Mouse (Mus musculus) limb, embryonic 13.5 days (tissue): ENCODE measurements around the gene Vhl. TPM values are rescaled to one million over a fixed set of nuclear protein-coding genes. Genes with fewer than 3 reads are reported as not detected.

ENCODE experiments used
- ATAC-seq: fragments of 200-750 bp; cut with Nextera tagmentation; 2 replicates; pipeline ENCODE4 v1.8.0; 2017; ENCODE audit warnings: low read depth, moderate number of reproducible peaks, moderate TSS enrichment; ENCODE audit not compliant: low FRiP score
- H3K27ac ChIP-seq: fragments of 300-500 bp; sonication (generic); 2 replicates; pipeline ENCODE4 v1.5.1; 2015; ENCODE audit warnings: inconsistent platforms, mild to moderate bottlenecking, moderate library complexity
- H3K27me3 ChIP-seq: fragments of 300-500 bp; sonication (generic); 2 replicates; pipeline ENCODE4 v1.6.1; 2015; ENCODE audit warnings: mild to moderate bottlenecking, inconsistent platforms
- H3K36me3 ChIP-seq: fragments of 300-500 bp; sonication (generic); 2 replicates; pipeline ENCODE4 v1.6.1; 2015; ENCODE audit warnings: inconsistent platforms, mild to moderate bottlenecking, moderate library complexity
- H3K4me1 ChIP-seq: fragments of 300-500 bp; sonication (generic); 2 replicates; pipeline ENCODE4 v1.6.1; 2015; ENCODE audit warnings: inconsistent platforms
- H3K4me2 ChIP-seq: fragments of 300-500 bp; sonication (generic); replicated peaks from 2 replicates; pipeline ENCODE4 v1.6.1; 2015; ENCODE audit warnings: inconsistent platforms, mild to moderate bottlenecking, moderate library complexity
- H3K4me3 ChIP-seq: fragments of 300-500 bp; sonication (generic); 2 replicates; pipeline ENCODE4 v1.5.1; 2015; ENCODE audit warnings: moderate library complexity, mild to moderate bottlenecking, inconsistent platforms
- H3K9ac ChIP-seq: fragments of 300-500 bp; sonication (generic); 2 replicates; pipeline ENCODE4 v1.6.1; 2015; ENCODE audit warnings: mild to moderate bottlenecking, inconsistent platforms
- H3K9me3 ChIP-seq: fragments of 300-500 bp; sonication (generic); 2 replicates; pipeline ENCODE4 v1.6.1; 2016; ENCODE audit warnings: inconsistent platforms
- WGBS: fragments of 180-500 bp; shearing (Covaris S2); methylation state at CpG from one replicate; pipeline ENCODE4 v1.1.7; 2015; 5-methylcytosine and 5-hydroxymethylcytosine counted together
- polyA plus RNA-seq: library from polyadenylated mRNA; unstranded; fragments of >200 nt; fragmentation: Nextera tagmentation; extraction: Ambion mirVana; gene quantifications from 2 replicates; pipeline ENCODE4 v1.2.1, GENCODE M21; 2015

Gene Vhl
- polyA plus RNA-seq, 1 experiment from 2014 or later = 56.6 TPM

GRCm38 (mm10) chr6:113604432-113605223 lies 19.1 kb upstream of the Vhl start, which contains the start of gene Brk1:
Brk1 (plus strand) TSS chr6:113604772.
- under 1% methylated on average over 65 of the region's 65 CpGs for WGBS
- Histone ChIP-seq H3K4me1 (peaks cover 23% of the 10 kb centered on the region), H3K4me3 (peak within 1 kb of the TSS; percentile 94), H3K9me3 (no peaks in the 10 kb centered on the region), H3K4me2 (peak within 1 kb of the TSS; percentile 80), H3K27ac (peak within 1 kb of the TSS; percentile 81), H3K9ac (peak within 1 kb of the TSS; percentile 94), H3K36me3 (peaks cover 7% of the 10 kb centered on the region; the same call in 1 of the 2 replicates), H3K27me3 (no peaks in the 10 kb centered on the region)
- ATAC-seq = peak; percentile 91

DNA sequence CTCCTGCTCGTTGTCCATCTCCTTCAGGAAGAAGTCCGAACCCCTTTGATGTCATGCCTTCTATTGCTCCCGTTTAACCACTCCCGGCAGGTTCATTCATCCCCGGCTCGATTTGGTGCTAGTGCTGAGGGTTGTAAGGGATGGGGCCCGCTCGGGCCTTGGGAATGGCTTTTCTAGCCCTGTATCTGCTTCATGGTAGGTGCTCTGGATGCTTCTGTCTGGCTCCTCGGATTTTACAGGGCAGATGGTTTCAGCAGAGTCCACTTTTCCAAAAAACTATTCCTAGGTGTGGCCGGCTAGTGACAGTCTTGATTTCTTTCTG lies 18.6 kb upstream of the Vhl start:
- Histone ChIP-seq H3K9ac (peak overlapping the region; percentile 94), H3K4me1 (peaks cover 19% of the 10 kb centered on the region), H3K27ac (peak overlapping the region; percentile 81; the same call in 1 of the 2 replicates), H3K4me3 (peak overlapping the region; percentile 94), H3K36me3 (peaks cover 8% of the 10 kb centered on the region), H3K27me3 (no peaks in the 10 kb centered on the region), H3K9me3 (no peaks in the 10 kb centered on the region), H3K4me2 (peak overlapping the region; percentile 80)
- 4% methylated on average over 10 of the region's 10 CpGs for WGBS
- no peak for ATAC-seq

- H3K4me3 ChIP-seq = no peak overlapping the region
- ATAC-seq = no peak
- H3K27me3 ChIP-seq = no peaks in the 10 kb centered on the region
- H3K9ac ChIP-seq = no peak overlapping the region
- H3K27ac ChIP-seq = no peak overlapping the region
- WGBS = 76% methylated on average over 6 of the region's 6 CpGs
- no peak overlapping the region for H3K4me2 ChIP-seq
- peaks cover 3% of the 10 kb centered on the region; the same call in 1 of the 2 replicates for H3K9me3 ChIP-seq
- peaks cover 41% of the 10 kb centered on the region for H3K36me3 ChIP-seq
- peaks cover 15% of the 10 kb centered on the region for H3K4me1 ChIP-seq
Observed at GRCm38 (mm10) chr6:113608871-113609270, 14.9 kb upstream of the Vhl start.

GRCm38 (mm10) chr6:113609293-113609692 lies 14.5 kb upstream of the Vhl start:
- WGBS = 89% methylated on average over 7 of the region's 7 CpGs
- Histone ChIP-seq H3K4me3 (no peak overlapping the region), H3K36me3 (peaks cover 45% of the 10 kb centered on the region), H3K27me3 (no peaks in the 10 kb centered on the region), H3K9ac (no peak overlapping the region), H3K9me3 (peaks cover 3% of the 10 kb centered on the region; the same call in 1 of the 2 replicates), H3K27ac (no peak overlapping the region), H3K4me1 (peaks cover 15% of the 10 kb centered on the region), H3K4me2 (no peak overlapping the region)
- ATAC-seq = no peak

GRCm38 (mm10) chr6:113612258-113612969 lies 11.3 kb upstream of the Vhl start:
- Histone ChIP-seq H3K36me3 (peaks cover 76% of the 10 kb centered on the region), H3K4me1 (no peaks in the 10 kb centered on the region), H3K27me3 (no peaks in the 10 kb centered on the region), H3K4me3 (no peak overlapping the region), H3K4me2 (no peak overlapping the region), H3K27ac (no peak overlapping the region), H3K9me3 (peaks cover 3% of the 10 kb centered on the region; the same call in 1 of the 2 replicates), H3K9ac (no peak overlapping the region)
- WGBS = 85% methylated on average over 8 of the region's 8 CpGs
- no peak for ATAC-seq

DNA sequence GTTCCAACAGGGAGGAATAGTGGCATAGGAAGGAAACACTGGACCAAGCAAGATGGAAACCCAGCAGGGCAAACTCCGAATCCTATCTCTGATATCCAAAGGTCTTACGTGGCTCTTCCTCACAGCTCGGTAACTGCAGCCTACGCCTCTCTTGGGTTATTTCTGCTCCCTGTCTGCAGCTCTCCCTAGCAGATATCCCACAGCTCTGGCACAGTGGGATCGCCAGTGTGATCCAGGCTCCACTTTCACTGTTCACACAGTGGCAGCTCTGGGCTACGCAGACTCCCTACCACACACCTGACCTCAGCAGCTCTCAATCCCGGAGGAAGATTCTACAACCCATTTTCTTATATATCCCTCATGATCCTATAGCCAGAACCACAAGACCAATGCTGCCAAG lies 9.6 kb upstream of the Vhl start:
- H3K4me3 ChIP-seq = no peak overlapping the region
- H3K27me3 ChIP-seq = no peaks in the 10 kb centered on the region
- 95% methylated on average over 7 of the region's 7 CpGs for WGBS
- H3K4me2 ChIP-seq = no peak overlapping the region
- no peak for ATAC-seq
- H3K4me1 ChIP-seq = no peaks in the 10 kb centered on the region
- H3K9ac ChIP-seq = no peak overlapping the region
- peaks cover 3% of the 10 kb centered on the region; the same call in 1 of the 2 replicates for H3K9me3 ChIP-seq
- H3K36me3 ChIP-seq = peaks cover 79% of the 10 kb centered on the region
- no peak overlapping the region for H3K27ac ChIP-seq

DNA sequence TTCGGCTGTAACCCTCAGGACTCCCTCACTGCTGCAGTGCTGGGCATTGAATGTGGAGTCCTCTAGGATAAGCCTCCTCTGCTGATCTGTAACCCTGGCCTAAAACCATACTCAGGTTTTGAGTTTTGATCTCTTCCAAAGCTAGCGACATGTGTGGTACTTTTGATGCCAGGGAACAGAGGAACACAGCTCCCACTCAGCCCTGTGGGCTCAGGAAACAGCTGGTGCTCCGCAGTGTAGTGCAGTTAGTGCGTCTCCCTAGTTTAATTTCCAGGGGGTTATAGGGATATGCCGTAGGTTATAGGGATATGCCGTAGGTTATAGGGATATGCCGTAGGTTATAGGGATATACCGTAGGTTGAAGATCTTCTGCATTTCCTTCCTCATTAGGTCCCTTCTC lies 8.8 kb upstream of the Vhl start:
- Histone ChIP-seq H3K4me3 (no peak overlapping the region), H3K9ac (no peak overlapping the region), H3K4me2 (no peak overlapping the region), H3K27ac (no peak overlapping the region), H3K9me3 (peaks cover 3% of the 10 kb centered on the region; the same call in 1 of the 2 replicates), H3K4me1 (no peaks in the 10 kb centered on the region), H3K27me3 (no peaks in the 10 kb centered on the region), H3K36me3 (peaks cover 79% of the 10 kb centered on the region)
- 93% methylated on average over 8 of the region's 8 CpGs for WGBS
- ATAC-seq = no peak

DNA sequence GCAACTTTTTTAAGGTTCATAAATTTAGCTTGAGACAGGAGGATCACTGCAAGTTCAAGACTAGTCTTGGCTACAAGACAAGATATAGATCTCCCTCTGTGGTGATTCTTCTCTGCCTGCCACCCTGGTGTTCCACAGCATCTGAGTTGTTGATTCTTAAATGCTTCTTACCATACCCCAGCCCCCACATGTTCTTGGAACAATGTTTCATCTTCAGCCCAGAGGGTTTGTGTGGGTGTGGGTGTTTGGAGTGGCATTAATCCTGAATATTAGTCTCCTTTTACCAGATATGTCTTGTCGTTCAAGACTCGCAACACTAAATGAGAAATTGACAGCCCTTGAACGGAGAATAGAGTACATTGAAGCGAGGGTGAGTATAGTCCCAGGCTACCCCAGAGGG lies 8.3 kb upstream of the Vhl start:
- H3K27me3 ChIP-seq = no peaks in the 10 kb centered on the region
- no peak for ATAC-seq
- H3K4me2 ChIP-seq = no peak overlapping the region
- no peak overlapping the region for H3K27ac ChIP-seq
- no peak overlapping the region for H3K4me3 ChIP-seq
- peaks cover 3% of the 10 kb centered on the region; the same call in 1 of the 2 replicates for H3K9me3 ChIP-seq
- peaks cover 76% of the 10 kb centered on the region for H3K36me3 ChIP-seq
- no peak overlapping the region for H3K9ac ChIP-seq
- WGBS = 94% methylated on average over 4 of the region's 4 CpGs
- H3K4me1 ChIP-seq = no peaks in the 10 kb centered on the region

GRCm38 (mm10) chr6:113623386-113623785 lies 373 bp upstream of the Vhl start:
- no peaks in the 10 kb centered on the region for H3K9me3 ChIP-seq
- peak overlapping the region; percentile 90; the same call in 1 of the 2 replicates for H3K27ac ChIP-seq
- WGBS = 76% methylated on average over 5 of the region's 5 CpGs
- H3K27me3 ChIP-seq = no peaks in the 10 kb centered on the region
- H3K4me2 ChIP-seq = peak overlapping the region; percentile 82
- H3K4me3 ChIP-seq = peak overlapping the region; percentile 75
- H3K4me1 ChIP-seq = peaks cover 17% of the 10 kb centered on the region
- 0 out of 2 replicates have a peak overlapping the region, but pooled peaks have one; percentile 90 for H3K9ac ChIP-seq
- ATAC-seq = no peak
- peaks cover 20% of the 10 kb centered on the region for H3K36me3 ChIP-seq

DNA sequence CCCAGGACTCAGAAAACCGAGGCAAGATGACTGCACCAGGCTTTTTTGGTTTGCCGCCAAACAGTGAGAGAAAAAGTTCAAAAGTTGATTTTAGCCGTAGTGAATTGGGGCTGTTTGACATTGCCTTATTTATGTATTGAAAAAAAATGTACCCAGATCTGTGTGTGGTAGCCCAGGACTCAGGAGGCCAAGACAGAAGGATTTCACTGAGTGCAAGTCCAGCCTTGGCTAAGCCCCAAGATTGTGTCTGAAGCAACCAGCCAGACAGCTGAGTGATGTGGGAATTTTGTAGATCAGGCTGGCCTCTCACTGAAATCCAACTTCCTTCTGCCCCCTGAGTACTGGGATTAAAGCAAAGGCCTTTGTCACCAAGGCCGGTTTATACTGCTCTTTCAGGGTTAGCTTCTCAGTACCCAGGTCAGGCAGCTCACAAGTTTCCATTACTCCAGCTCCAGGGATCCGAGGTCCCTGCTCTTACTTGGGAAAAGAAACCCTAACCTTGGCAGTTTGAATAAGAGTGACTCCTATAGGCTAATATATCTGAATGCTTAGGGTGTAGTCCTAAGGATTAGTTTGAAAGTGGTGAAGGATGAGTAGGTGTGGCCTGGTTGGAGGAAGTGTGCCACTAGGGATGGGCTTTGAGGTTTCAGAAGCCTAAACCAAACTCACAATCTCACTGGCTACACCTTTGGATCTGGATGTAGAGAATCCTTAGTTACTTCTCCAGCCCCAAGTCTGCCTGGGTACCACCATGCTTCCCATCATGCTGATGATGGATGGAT lies 1.4 kb downstream of the Vhl start:
- WGBS = 35% methylated on average over 5 of the region's 5 CpGs
- H3K27me3 ChIP-seq = no peaks in the 10 kb centered on the region
- ATAC-seq = no peak
- peak overlapping the region; percentile 75 for H3K4me3 ChIP-seq
- H3K4me2 ChIP-seq = peak overlapping the region; percentile 82
- H3K9me3 ChIP-seq = no peaks in the 10 kb centered on the region
- no peak overlapping the region for H3K27ac ChIP-seq
- H3K36me3 ChIP-seq = peaks cover 35% of the 10 kb centered on the region
- peak overlapping the region; percentile 90 for H3K9ac ChIP-seq
- H3K4me1 ChIP-seq = peaks cover 17% of the 10 kb centered on the region

GRCm38 (mm10) chr6:113630322-113630721 lies 6.6 kb downstream of the Vhl start:
- Histone ChIP-seq H3K36me3 (peaks cover 68% of the 10 kb centered on the region), H3K4me3 (no peak overlapping the region), H3K9ac (no peak overlapping the region), H3K27ac (no peak overlapping the region), H3K4me1 (peaks cover 10% of the 10 kb centered on the region), H3K27me3 (no peaks in the 10 kb centered on the region), H3K4me2 (no peak overlapping the region), H3K9me3 (no peaks in the 10 kb centered on the region)
- no peak for ATAC-seq
- 84% methylated on average over 5 of the region's 5 CpGs for whole genome bisulfite sequencing

DNA sequence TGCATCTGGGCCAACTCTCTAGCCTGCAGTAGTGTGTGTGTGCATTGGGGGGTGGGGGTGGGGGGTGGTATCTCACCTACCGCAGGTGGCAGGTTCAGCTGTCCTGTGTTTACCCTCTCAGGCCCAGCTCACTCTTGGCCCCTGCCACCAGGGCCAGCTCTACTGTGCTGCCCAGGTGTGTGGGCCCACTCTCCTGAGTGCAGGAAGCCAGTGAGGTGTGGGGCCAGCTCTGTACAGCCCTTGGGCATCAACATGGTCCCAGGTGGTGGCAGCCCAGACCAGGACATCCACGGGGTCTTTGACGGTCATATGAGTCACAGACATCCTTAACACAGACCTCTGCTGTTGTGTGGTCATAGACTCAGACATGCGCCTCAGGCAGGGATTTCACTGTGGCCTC lies 9.1 kb downstream of the Vhl start:
- no peak overlapping the region for H3K4me2 ChIP-seq
- ATAC-seq = no peak
- 89% methylated on average over 4 of the region's 4 CpGs for WGBS

More for the DNA sequence above, 9.1 kb downstream of the Vhl start:
- no peak overlapping the region for H3K27ac ChIP-seq
- H3K9ac ChIP-seq = no peak overlapping the region
- no peaks in the 10 kb centered on the region for H3K9me3 ChIP-seq
- H3K4me1 ChIP-seq = no peaks in the 10 kb centered on the region
- H3K4me3 ChIP-seq = no peak overlapping the region
- no peaks in the 10 kb centered on the region for H3K27me3 ChIP-seq
- peaks cover 54% of the 10 kb centered on the region for H3K36me3 ChIP-seq
